Mouse (Mus musculus) left cerebral cortex, adult 18-20 months (tissue): ENCODE measurements around the gene Ankef1. TPM values are rescaled to one million over a fixed set of nuclear protein-coding genes. Genes with fewer than 3 reads are reported as not detected.
A peak's percentile ranks its signal among the peaks of the same experiment; 100 is the strongest.

ENCODE experiments used
- DNase-seq, 2 experiments: peaks; one replicate each; pipeline ENCODE4 v3.0.0; 2021 to 2022; ENCODE audit warnings: low spot score in 2 of 2, mixed read lengths in 1 of 2
- long read RNA-seq, 2 experiments: library from polyadenylated mRNA; stranded (forward); transcript quantifications; one replicate each; pipeline ENCODE4 v2.0.0; 2021
- total RNA-seq, 2 experiments: library from RNA; stranded (reverse); gene quantifications; 2 replicates each; pipeline ENCODE4 v1.2.3; 2021

Ankef1 gene
- total RNA-seq: 1 to 10 TPM; 2.0 to 2.6 TPM
- long read RNA-seq, experiment 1: 0 reads
- long read RNA-seq, experiment 2, partial matches to known transcripts: 0 of 1 reads
- long read RNA-seq, experiment 2, other reads (novel, unspliced or antisense): 1 of 1 reads

- no peak for DNase-seq
Observed at GRCm38 (mm10) chr2:136501651-136502050, at the start of gene Ankef1. Ankef1 (plus strand) TSS chr2:136501910.

- DNase-seq: no peak
Observed at GRCm38 (mm10) chr2:136456468-136456867, 45.2 kb upstream of the Ankef1 start.

- DNase-seq: no peak
Observed at GRCm38 (mm10) chr2:136456875-136457274, 44.8 kb upstream of the Ankef1 start.

- no peak for DNase-seq
Observed at GRCm38 (mm10) chr2:136477656-136478055, 24.1 kb upstream of the Ankef1 start.

- no peak for DNase-seq
Observed at GRCm38 (mm10) chr2:136482269-136482668, 19.4 kb upstream of the Ankef1 start.

GRCm38 (mm10) chr2:136483058-136483457 is 18.7 kb upstream of the Ankef1 start:
- no peak for DNase-seq

GRCm38 (mm10) chr2:136484955-136485354 is 16.8 kb upstream of the Ankef1 start:
- no peak for DNase-seq

GRCm38 (mm10) chr2:136485401-136485800 is 16.3 kb upstream of the Ankef1 start:
- no peak for DNase-seq

- DNase-seq: peak; percentile 55 to 74
Observed at GRCm38 (mm10) chr2:136485815-136486619, 15.7 kb upstream of the Ankef1 start.

GRCm38 (mm10) chr2:136486986-136487385 is 14.7 kb upstream of the Ankef1 start:
- no peak for DNase-seq

- DNase-seq: no peak
Observed at GRCm38 (mm10) chr2:136511073-136511472, 9.4 kb downstream of the Ankef1 start.

GRCm38 (mm10) chr2:136511756-136512155 is 10.0 kb downstream of the Ankef1 start:
- DNase-seq: no peak

- DNase-seq: peak; percentile 18 to 22
Observed at GRCm38 (mm10) chr2:136512802-136513201, 11.1 kb downstream of the Ankef1 start.

- DNase-seq: no peak
Observed at GRCm38 (mm10) chr2:136513806-136514205, 12.1 kb downstream of the Ankef1 start.

- peak in 1 of 2 experiments; percentile 21 for DNase-seq
Observed at GRCm38 (mm10) chr2:136515501-136515900, 13.8 kb downstream of the Ankef1 start.

GRCm38 (mm10) chr2:136528937-136529336 is 27.2 kb downstream of the Ankef1 start:
- no peak for DNase-seq

GRCm38 (mm10) chr2:136532033-136532432 is 30.3 kb downstream of the Ankef1 start:
- peak; percentile 83 to 92 for DNase-seq

- no peak for DNase-seq
Observed at GRCm38 (mm10) chr2:136558020-136558419, 56.3 kb downstream of the Ankef1 start.

GRCm38 (mm10) chr2:136562336-136562735 is 60.6 kb downstream of the Ankef1 start:
- no peak for DNase-seq

- DNase-seq: no peak
Observed at GRCm38 (mm10) chr2:136570856-136571255, 69.1 kb downstream of the Ankef1 start.

- no peak for DNase-seq
Observed at GRCm38 (mm10) chr2:136582762-136583161, 81.1 kb downstream of the Ankef1 start.

- no peak for DNase-seq
Observed at GRCm38 (mm10) chr2:136588811-136589210, 87.1 kb downstream of the Ankef1 start.

- peak; percentile 67 to 75 for DNase-seq
Observed at GRCm38 (mm10) chr2:136596451-136596850, 94.7 kb downstream of the Ankef1 start.
